Mouse (Mus musculus): Measurements from ENCODE around the gene AU022252.

GRCm38 (mm10) chr4:119248407-119248965, 16.0 kb upstream of the AU022252 start:
- TF ChIP-seq EP300 (optimal IDR thresholded peaks at IDR 0.05) (no peak), CTCF (IDR thresholded peaks at IDR 0.05; ENCODE audit: low read depth) (no peak)
